Mouse (Mus musculus) cerebellum, adult (tissue): ENCODE measurements around the gene Mark2.

ENCODE experiments used
- ATAC-seq: cut with Nextera tagmentation; 2 replicates; pipeline ENCODE4 v1.9.2; 2017; ENCODE audit warnings: mild to moderate bottlenecking, moderate library complexity, mixed read lengths; ENCODE audit not compliant: insufficient number of reproducible peaks, low FRiP score, low TSS enrichment

The Mark2 gene

GRCm38 (mm10) chr19:7299052-7299451 is 42.6 kb downstream of the Mark2 start:
- no peak for ATAC-seq

- ATAC-seq = no peak
Observed at GRCm38 (mm10) chr19:7295959-7296358, 45.7 kb downstream of the Mark2 start.

GRCm38 (mm10) chr19:7295071-7295658 is 46.5 kb downstream of the Mark2 start:
- no peak for ATAC-seq

GRCm38 (mm10) chr19:7294098-7294876 is 47.4 kb downstream of the Mark2 start:
- no peak for ATAC-seq

- ATAC-seq = no peak
Observed at GRCm38 (mm10) chr19:7291958-7292709, 49.5 kb downstream of the Mark2 start.

- ATAC-seq = no peak
Observed at GRCm38 (mm10) chr19:7289767-7290166, 51.9 kb downstream of the Mark2 start.

GRCm38 (mm10) chr19:7288288-7288687 is 53.4 kb downstream of the Mark2 start:
- ATAC-seq = no peak

GRCm38 (mm10) chr19:7286563-7287315 is 54.9 kb downstream of the Mark2 start:
- no peak for ATAC-seq

GRCm38 (mm10) chr19:7280557-7281330 is 60.9 kb downstream of the Mark2 start:
- no peak for ATAC-seq

GRCm38 (mm10) chr19:7279114-7279513 is 62.5 kb downstream of the Mark2 start:
- ATAC-seq = no peak

GRCm38 (mm10) chr19:7278200-7278906 is 63.3 kb downstream of the Mark2 start:
- ATAC-seq = no peak

- ATAC-seq = no peak
Observed at GRCm38 (mm10) chr19:7276796-7277195, 64.9 kb downstream of the Mark2 start.

GRCm38 (mm10) chr19:7276053-7276659 is 65.5 kb downstream of the Mark2 start:
- no peak for ATAC-seq

GRCm38 (mm10) chr19:7275131-7275789 is 66.4 kb downstream of the Mark2 start:
- no peak for ATAC-seq

- peak; percentile 71 for ATAC-seq
Observed at GRCm38 (mm10) chr19:7274326-7274990, 67.2 kb downstream of the Mark2 start.

GRCm38 (mm10) chr19:7273486-7273885 is 68.2 kb downstream of the Mark2 start:
- no peak for ATAC-seq

GRCm38 (mm10) chr19:7269290-7270044 is 72.2 kb downstream of the Mark2 start:
- no peak for ATAC-seq
